Mouse (Mus musculus): ENCODE data around the gene Tgoln1.

- TF ChIP-seq CTCF (IDR thresholded peaks at IDR 0.05; ENCODE audit: low read depth) (no peak), EP300 (IDR thresholded peaks at IDR 0.05; ENCODE audit: low read depth) (no peak)
Measured at GRCm38 (mm10) chr6:72623661-72624402, 7.0 kb upstream of the Tgoln1 start.

All from liver, postnatal 0 days (tissue).